Mouse (Mus musculus) right cerebral cortex, postnatal 14 days (tissue): Measurements from ENCODE around the gene Phlpp2.

Experiments used
- DNase-seq: peaks from one replicate; pipeline ENCODE4 v3.0.0; 2022

Gene Phlpp2

DNA sequence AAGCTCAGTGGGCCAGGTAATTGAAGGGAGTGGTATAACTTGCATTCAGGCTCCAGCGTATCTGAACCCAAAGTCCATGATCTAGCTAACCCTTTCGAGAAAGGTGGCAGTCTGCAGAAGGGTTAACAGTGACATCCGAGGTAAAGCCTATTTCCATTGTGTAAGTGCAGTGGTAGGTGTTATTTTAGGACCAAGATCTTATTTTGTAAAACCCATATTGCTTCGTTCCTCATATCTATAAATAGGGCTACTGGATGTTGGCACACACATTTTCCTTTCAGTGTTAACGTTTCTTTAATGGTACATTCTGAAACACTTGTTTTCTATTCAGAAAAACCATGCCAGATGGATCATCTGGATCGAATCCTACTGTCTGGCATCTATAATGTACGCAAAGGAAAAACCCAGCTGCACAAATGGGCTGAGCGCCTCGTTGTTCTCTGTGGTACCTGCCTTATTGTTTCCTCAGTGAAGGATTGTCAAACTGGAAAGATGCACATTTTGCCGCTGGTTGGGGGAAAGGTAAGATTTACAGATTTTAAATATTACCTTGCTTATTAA is 35.6 kb downstream of the Phlpp2 start:
- no peak for DNase-seq

DNA sequence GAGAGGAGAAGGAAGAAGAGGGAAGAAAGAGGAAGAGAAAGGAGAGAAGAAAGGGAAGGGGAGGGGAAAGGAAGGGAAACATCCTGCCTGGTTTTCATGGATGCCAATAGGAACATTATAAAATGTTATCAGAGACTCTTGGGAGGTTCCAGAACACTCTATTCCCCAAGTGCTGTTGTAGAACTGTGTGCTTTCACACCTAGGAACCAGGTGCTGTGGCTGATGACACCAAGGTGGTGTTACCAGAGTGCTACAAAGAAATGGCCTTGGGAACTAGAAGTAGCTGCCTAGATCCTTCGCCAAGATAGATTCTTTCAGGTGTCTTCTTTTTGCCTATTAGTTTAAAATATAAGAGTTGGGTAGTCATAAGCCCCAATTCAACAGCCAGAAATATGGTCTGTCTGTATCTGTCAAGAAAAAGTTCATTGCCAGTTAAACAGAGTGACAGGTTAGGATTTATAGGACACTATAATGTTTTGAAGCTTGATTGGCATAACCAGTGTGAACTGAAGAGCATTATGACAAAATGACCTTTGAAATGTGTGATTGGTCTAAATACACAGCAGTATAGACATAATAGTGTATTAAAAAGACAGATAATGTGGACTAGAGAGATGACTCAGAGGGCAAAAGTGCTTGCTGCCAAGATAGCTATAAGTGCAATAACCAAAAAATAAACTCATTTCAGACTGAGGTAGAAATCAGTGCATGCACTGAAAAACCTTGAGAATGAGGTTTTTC is 36.8 kb downstream of the Phlpp2 start:
- DNase-seq, result no peak

DNA sequence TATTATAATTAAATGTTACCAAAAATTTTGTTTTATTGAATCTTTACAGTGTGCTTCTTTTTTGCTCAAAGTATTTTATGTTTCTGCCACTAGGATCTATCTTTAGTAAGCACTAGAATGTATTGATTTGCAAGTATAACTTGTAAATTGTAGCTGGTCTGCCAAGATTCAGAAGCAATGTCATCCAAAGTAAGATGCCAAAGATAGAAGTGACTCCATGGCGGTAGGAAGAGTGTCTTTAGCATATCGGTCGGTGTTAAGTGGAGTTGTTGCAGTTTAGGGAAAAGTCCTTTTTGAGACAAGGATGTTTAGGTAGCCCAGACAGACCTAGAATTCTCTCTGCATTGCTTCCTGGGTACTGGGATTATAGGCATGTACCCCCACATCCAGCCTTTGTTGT is 38.6 kb downstream of the Phlpp2 start:
- DNase-seq, result no peak

DNA sequence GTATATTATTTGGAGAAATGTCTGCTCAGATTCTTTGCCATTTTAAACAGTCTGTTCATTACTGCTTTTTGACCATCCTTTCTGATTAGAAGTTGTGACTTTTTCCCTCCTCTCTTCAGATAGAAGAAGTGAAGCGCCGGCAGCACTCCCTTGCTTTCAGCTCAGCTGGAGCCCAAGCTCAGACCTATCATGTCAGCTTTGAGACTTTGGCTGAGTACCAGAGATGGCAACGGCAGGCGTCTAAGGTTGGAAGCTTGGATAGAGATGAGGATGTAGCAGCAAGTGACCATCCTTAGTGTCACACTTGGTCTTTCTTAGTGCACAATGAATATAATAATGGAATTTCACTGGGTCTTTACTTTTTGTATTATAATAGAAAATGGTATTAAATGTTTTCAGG is 39.0 kb downstream of the Phlpp2 start:
- no peak for DNase-seq

DNA sequence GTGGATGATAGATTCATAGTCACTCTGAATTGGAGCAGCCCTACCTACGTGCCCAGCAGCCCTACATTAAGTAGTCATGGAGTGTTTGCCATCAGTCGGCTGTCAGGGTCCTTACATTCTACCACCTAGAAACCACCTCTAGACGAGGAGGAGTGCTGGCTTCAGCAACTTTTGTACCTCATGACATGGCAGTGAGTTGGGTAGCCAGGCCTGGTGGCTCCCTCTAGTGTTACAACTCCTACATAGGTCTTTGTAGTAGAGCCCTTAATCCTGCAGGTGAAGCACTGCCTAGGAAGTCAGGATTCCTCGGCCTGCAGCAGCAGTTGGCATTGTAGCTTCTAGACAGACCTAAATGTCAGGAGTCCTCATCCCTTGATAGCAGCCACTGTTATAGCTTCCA is 48.9 kb downstream of the Phlpp2 start:
- DNase-seq, result peak; percentile 31

DNA sequence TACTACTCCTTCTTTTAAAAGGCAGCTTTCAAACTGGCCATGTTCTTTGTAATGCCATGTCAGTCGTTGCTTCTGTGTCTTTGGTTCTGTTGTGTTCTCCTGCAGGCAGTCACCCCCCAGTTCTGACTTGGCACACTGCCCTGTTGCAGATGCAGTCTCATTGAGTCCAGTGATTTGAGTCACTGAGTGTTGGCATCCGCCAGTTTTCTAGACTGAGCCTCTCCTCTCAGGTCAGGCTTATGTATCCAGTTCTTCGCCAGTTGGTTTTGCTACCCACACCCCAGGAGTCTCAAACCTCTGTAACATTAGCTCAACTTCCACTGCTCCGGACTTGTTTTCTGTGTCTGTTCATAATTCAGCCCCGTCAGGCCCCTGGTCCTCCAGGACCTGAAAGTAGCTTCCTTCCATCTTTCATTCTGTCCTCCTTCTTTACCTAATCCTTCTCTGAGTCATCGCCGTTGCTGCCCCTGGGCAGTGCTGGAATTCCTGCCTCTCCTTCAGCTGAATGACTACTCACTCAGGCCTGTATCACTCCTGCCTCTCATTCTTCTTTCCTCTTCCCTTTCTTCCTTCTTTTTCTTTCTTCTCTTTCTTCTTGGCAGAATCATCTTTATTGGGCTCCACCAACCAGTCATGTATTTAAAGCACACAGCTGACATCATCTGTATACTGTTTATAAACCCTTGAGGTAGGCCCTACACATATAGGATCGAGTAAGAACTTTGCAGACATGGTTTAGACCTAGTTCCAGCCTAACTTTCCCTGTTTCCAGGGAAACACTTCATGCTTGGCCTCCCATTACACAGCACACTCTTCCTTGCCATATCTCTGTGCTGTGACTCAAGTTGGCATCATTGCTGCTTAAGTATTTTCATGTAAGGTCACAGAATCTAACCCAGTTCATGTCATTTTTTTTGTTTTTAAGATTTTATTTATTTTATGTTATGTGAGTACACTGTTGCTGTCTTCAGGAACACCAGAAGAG is 52.4 kb downstream of the Phlpp2 start:
- peak; percentile 41 for DNase-seq

DNA sequence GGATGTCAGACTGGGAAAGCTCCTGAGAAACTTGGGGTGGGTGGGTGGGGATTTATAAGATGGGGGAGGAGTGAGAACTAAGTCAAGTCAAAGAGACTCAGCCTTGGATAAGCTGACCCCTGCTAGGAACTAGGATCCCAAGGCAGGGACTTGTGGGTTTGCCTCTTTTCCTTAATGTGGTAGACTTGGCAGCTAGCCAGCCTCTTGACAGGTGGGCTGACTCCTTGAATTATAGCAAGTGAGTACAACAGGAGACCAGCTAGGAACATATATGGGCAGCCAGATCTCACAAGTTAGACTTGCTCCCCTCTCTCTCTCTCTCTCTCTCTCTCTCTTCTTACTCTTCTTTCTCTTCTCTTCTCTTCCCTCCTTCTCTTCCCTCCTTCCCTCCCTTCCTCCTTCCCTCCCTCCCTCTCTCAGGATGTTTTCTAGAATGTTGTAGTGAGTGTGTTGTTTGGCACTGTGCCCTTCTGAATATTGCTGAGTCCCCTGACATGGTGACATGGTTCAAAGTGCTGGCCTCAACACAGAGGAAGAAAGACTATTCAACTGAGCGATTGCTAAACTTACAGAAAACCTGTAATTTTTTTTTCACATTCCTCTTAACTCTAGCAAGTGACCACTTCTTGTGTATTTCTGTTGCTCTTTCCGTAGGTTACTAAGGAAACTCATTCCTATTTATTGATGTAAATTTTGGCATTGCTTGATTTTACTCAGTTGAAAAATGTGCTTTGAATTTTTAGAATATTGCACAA is 73.4 kb downstream of the Phlpp2 start:
- DNase-seq, result peak; percentile 59

DNA sequence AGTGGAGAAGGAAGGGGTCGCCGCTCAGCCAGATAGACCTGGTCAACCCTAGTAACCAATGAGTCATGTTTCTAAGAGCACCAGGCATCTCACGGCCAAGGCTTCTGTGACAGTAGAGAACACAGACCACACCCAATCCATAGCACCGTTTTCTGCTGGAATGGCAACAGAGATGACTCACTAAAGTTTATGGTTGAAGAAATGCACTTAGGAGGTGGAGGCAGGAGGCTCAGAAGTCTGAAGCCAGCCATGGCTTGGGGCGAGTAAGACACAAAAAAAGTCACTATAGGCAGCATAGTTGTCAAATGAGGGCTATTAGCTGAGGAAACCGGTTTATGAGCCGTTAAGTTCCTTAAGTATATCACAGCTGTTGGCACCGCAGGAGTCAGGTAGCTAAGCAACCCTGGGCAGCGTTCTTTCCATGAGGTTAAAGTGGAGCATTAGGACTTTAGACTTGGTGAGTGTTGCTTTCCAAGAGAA is 76.9 kb downstream of the Phlpp2 start:
- DNase-seq, result no peak

DNA sequence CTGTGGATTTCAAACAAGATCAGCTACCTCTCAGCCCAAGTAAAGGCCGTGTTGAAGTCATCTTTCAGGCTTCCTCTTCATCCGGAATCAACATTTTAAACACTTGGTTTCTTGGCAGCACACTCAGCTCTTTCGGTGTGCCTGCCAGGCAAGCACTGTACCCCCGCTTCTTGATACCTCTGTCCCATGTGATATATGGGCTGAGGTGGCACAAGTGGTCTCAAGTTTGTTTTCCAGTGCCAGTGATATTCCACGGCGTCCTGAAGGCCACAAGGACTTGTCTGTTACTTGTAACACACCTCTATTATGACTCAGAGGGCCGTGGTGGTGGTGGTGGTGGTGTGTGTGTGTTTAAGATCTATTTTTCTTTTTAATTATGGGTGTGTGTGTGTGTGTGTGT is 77.4 kb downstream of the Phlpp2 start:
- DNase-seq, result no peak

DNA sequence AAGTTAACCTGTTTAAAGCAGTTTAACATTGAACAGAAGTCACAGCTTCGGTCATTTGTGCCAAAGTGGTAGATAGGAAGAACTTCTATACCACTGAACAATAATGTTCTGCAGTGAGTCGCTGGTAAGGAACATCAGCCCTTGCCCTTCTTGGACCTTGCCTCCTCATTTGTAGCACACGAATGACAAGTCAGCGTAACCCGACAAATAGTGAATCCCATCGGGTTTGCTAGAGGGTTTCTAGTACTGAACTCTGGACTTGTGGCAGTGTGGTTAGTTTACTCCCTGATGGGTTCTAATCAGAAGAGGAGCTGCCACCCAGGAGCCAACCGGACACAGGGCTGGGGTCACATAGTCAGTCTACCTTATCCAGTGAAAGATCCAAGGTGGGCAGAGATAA is 77.9 kb downstream of the Phlpp2 start:
- no peak for DNase-seq

DNA sequence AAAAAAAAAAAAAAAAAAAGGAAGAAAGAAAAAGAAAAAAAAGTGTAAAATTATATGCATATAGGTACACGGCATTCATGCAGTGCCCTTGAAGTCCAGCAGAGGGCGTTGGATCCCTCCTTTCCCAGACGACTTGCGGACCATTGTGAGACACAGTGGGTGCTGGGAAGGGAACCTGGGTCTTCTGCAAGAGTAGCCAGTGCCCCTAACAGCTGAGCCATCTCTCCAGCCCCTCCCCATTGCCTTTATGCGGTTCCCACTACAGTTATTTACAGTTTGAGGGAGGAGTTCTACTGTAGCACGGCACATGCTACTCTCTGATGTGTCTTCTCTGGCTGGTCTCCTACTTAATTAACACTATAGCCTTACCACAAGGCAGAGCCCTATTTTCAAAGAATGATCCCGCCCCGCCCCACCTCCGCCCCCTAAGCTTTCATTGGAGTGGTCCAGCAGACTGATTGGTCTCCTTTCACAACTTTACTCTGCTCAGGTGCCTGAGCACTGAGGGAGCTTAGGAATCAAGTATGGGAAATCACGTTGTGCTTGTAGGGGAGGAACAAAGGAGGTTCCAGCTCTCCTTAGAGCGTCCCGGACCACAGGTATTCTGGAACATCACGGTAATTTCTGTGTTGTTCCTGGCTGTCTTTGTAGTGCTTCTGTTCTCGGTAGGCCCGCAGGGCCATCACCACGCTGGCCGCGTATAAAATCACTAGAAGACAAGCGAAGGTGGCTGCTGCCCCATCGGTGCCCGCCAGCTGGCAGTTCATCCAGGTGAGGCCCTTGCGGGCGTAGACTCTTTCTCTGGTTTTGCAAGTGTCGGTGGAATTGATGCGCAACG is 79.3 kb downstream of the Phlpp2 start:
- peak; percentile 69 for DNase-seq

DNA sequence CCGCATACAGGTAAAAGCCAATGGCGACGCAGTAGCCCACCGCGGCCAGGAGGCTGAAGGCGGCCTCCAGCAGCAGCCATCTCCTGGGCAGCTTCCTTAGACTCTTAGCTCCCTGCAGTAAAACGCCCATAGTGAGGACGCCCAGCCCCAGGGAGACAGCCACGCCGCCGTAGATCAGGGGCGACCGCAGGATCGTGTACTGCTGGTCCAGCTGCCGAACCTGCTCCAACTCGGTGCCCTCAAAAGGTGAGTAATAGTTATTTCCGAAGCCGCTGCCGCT is 79.9 kb downstream of the Phlpp2 start:
- DNase-seq, result no peak

DNA sequence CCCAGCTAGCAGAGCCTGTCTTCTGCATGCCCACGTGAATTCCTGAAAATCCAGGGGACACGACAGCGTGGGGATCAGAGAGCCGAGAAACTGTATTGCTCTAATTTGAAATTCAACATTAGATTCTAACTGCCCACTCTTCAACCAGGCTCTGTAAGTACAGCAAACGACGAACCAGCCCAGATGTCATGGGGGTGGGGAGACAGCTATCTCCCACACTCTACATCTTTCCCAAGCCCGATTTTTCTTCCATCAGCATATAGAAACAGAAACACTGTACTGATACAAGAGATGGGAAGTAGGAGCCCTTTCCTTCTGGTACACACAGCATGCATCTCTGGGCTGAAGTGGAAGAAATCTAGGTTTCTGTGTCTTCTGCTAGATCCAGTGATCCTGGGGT is 83.8 kb downstream of the Phlpp2 start:
- DNase-seq, result no peak

DNA sequence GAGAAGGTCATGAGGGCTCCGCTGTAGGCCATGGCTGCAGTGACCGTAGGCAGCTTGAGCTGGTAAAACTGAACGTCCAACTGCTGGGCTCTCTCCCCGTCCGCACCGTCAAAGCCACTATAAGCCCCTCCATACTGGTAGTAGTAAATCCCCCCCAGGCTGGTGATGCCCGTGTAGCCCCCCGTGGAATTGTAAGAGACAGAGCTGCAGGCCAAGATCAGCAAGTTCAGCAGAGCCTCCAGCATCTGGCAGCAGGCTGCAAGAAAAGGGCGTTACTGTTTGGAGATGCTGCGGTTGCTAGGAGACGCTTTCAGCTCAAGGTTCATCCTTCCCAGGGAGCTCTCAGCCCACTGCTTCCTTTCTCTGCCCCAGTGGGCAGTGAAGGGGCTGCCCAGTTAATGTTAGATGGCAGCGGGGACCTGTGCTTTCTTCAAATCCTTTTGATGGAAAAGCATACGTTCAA is 86.2 kb downstream of the Phlpp2 start:
- peak; percentile 17 for DNase-seq

DNA sequence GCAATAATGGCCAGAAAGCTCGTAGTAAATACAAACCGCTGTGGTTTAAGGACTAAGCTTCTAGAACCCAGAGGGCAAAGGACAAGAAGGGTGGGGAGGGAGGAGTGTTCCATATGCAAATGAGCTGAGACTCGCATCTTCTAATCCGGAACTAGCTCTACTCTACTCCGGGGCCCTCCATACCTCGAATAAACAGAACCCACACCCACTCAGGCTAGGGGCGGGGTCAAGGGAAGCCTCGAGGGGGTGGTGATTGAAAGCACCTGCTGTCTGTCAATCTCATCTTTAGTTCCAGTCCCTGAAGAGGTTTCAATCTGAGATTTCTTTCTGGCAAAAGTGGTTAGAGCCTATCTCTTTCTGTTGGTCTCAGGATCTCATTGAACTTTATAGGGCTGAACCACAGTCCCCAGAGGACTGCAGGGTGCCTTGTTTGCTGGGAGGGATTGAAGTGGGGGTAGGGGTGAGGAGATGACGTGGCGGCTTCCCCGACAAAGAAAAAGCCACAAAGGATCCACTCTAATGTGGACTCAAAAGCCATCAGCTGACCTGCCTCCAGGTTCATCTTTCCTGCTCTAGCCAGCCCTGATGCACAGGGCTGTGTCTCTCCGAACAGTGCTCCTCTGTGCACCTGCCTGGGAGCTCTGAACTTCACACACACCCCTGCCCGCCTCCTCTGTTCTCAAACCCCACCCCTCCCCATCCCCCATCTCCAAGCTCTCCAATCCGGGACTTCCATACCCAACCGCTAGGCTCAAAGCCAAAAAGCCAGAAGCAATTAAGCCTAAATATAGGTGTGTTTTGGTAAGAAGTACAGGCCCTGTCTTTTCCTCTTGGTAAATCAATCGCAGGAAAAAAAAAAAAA is 89.1 kb downstream of the Phlpp2 start:
- DNase-seq, result no peak

DNA sequence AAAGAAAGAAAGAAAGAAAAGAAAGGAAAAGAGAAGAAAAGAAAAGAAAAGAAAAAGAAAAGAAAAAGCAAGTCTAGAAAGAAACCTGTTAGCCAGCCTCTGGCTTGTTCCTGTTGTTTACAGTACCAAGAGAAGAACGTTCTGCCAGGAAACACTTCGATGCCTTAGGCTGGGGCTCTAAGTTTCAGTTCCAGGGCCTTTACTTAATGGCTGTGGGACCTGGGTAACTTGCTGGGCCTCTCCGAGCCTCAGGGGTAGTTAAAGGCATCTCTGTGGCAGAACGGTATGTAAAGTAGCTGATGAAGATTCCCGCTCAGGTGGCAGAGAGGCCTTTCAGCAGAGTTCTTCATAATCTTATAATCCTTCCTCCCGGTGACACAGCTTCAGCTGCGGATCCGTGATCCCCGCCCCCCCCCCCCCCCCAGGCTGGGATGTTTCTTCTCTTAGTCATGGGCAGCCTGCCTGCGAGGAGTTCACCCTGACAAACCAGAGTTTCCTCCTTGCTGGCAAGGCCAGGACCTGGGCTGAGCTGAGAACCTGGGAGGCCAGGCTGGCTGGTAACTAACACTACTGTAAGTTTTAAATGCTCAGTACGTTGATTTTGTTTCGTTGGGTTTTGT is 89.8 kb downstream of the Phlpp2 start:
- no peak for DNase-seq

DNA sequence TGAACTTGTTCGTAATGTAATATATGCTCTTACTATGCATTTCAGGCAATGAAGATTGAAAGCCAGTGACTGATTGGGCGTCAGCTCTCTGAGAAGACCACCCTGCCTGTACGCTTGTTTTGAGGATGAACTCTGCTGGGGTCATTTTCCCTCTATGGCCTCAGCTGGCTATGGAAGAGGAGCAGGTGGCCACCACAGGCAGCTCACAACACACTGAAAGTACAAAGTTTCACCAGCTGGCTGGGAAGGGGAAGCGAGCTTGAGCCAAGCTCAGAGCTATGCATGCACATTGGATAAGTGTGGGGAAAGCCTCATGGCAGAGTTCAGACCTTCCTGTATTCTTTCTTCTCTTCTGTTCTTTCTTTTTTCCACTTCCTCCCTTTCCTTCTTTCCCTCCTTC is 90.8 kb downstream of the Phlpp2 start:
- DNase-seq, result no peak

DNA sequence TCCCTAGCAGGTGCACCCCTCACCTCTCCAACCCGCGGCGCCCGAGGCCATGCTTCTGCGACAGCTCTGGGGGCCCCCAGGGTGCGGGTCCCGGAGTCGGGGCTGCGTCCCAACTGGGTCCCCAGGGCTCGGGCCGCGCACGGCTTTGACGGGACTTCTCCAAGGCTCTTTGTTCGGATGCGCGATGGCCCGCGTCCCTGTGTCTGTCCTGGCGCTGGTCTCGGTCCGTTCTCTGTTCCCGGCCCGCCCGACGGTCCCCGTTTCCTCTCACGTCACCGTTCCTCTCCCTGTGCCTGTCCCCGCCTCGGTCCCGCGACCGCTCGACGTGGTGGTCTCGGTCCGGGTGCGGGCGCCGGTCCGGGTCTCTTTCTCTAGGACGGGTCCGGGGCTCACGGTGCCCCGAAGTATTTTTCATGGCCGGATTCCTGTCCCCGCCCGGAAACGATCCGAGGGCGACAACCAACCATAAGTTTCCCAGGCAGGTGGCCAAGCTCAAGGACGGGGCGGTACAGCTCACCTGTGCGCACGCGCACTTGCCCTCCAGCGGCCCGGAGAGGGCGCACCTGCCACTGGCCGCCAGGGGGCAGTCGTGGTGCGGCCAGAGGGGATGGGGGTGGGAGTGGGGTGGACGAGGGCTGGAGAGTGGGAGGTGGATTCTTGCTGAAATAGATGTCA is 93.5 kb downstream of the Phlpp2 start, which contains the start of gene Marveld3:
Marveld3 (minus strand) TSS at position 511 of the 675 bp plus-strand sequence.
- peak; percentile 22 for DNase-seq

DNA sequence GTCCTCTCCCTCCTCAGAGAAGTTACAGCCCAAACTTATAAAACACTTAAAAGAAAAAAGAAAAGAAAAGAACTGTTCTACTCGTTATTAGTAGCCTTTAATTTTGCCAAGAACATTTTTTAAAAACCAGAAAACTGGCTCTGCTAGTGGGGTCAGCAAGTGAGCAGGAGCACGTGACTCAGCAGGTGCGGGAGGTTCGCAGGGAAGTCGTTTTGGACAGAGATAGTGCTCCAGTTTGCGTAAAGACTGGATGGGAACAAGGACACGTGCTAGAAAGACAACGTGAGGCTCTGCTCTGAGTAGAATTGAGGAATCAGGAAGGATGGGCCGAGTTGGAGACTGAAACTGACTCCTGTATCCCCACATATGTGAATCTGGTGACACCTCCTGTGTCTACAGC is 94.6 kb downstream of the Phlpp2 start:
- DNase-seq, result no peak

DNA sequence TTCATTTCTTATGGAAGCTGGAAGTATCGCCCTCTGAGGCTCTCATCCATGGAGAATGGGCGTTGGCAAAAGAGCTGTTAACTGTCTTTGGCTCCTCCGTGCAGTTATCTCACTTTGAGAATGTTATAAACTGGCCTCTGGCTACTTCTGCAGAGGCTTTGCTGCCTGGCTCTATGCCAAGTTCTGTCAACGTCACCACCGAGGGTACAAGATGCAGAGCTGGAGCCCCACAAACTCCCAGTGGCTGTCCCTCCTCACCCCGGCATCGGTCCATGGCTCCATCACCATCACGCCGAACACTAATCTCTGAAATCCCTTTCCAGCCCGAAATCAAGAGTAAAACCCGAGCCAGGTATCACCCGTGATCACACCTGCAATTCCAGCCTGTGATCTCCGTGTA is 95.1 kb downstream of the Phlpp2 start:
- DNase-seq, result no peak
